ENCODE assay signal across 17 mouse cellular contexts in the genomic region with DNA sequence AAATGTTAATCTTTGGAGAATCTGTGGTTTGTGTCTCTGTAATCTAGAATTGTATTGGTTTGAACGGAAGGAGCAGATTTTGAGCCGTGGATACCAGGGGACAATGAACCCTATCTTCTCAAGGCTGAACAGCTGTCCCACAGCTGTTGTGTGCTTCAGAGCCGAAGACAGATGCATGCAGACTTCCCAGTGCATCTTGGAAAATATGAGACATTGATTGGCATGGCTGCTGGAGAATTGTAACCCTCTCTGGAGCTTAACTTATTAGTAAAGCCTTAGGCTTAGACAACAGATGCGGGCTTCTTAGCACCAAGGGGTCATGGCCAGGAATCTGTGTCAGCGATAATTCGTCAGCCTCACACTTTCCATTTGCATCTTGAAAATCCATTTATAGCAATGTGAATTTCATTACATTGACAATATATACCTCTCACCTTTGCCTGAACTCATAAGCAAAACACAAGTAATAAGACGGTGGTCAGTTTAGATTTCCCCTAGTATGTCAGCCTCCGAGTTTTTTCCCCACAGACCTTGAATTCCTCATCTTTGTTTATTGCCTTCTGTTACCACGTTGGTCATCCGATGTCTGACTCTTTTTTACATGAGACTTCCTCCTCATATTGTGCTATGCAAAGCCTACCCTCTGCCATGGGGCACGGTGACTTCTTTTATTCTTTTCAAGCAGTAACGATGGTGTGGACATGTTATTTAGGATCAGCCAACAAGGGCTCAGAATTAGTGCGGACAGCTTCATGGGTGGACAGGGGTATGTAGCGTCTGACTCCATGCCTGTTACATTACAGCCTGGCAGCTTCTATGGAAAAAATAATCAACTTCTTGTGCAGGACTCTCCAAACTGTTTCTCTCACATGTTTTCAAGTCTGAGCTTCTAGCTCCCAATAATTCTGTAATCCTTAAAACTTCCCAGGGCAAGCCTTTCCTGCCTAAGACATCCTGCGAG. TPM values are rescaled to one million over a fixed set of nuclear protein-coding genes. Genes with fewer than 3 reads are reported as not detected.
DNase-seq lines count a peak whose midpoint lies in the region; ATAC-seq lines count a peak whose summit lies in the region.
"Had no signal": no experiment of that assay in that cellular context is flagged by ENCODE, and none has a peak within 500 bp of the region (broad histone marks: within the 10 kb centered on the region; RNA-seq: fewer than 3 reads in every experiment).

No protein-coding gene starts in this region.

- H3K4me2 ChIP-seq in embryonic facial prominence, embryonic 14.5 days (ENCODE audit: low read depth, low read length), result no peak overlapping the region
- no peak overlapping the region for H3K4me2 ChIP-seq in neural tube, embryonic 15.5 days
- H3K4me2 ChIP-seq: liver, embryonic 15.5 days had no signal

- H3K27ac ChIP-seq in embryonic facial prominence, embryonic 14.5 days (replicated peaks; ENCODE audit: low read depth, low read length), result peak overlapping the region; percentile 61
- no peak overlapping the region for H3K27ac ChIP-seq in embryonic facial prominence, embryonic 10.5 days (replicated peaks)
- no peak overlapping the region for H3K27ac ChIP-seq in neural tube, embryonic 15.5 days (replicated peaks)
- H3K27ac ChIP-seq: forebrain, embryonic 10.5 days; hindbrain, embryonic 10.5 days; liver, embryonic 15.5 days; midbrain, embryonic 10.5 days had no signal

- peaks cover 15% of the 10 kb centered on the region for H3K4me1 ChIP-seq in embryonic facial prominence, embryonic 14.5 days (ENCODE audit: control insufficient read depth, insufficient read depth, low read length)
- H3K4me1 ChIP-seq in embryonic facial prominence, embryonic 10.5 days, result no peaks in the 10 kb centered on the region
- no peaks in the 10 kb centered on the region for H3K4me1 ChIP-seq in neural tube, embryonic 15.5 days
- H3K4me1 ChIP-seq: forebrain, embryonic 10.5 days; hindbrain, embryonic 10.5 days; liver, embryonic 15.5 days; midbrain, embryonic 10.5 days had no signal

- no peaks in the 10 kb centered on the region for H3K27me3 ChIP-seq in embryonic facial prominence, embryonic 14.5 days (replicated peaks; ENCODE audit: control insufficient read depth, insufficient read depth, low read length)
- H3K27me3 ChIP-seq in embryonic facial prominence, embryonic 10.5 days (replicated peaks; ENCODE audit: low read depth, poor library complexity, severe bottlenecking), result no peaks in the 10 kb centered on the region
- H3K27me3 ChIP-seq in neural tube, embryonic 15.5 days (replicated peaks), result no peaks in the 10 kb centered on the region
- H3K27me3 ChIP-seq: liver, embryonic 15.5 days had no signal

- 49% methylated on average over 15 of the region's 15 CpGs for WGBS in embryonic facial prominence, embryonic 14.5 days
- 80% methylated on average over 15 of the region's 15 CpGs for WGBS in embryonic facial prominence, embryonic 10.5 days
- 87% methylated on average over 15 of the region's 15 CpGs for WGBS in neural tube, embryonic 15.5 days

- peak; percentile 91 for DNase-seq in embryonic facial prominence, embryonic 14.5 days (ENCODE audit: low spot score)
- DNase-seq in embryonic facial prominence, embryonic 10.5 days (ENCODE audit: low spot score), result no peak
- DNase-seq in neural tube, embryonic 10.5 days (ENCODE audit: extremely low spot score, low spot score), result peak; percentile 14
- peak; percentile 28 for DNase-seq in lung, postnatal 14 days
- DNase-seq in left cerebral cortex, postnatal 36 days (ENCODE audit: low spot score in 2 of 2), result no peak
- no peak for DNase-seq in testis, postnatal 10 days (ENCODE audit: low spot score)
- no peak for DNase-seq in cerebellum, adult 9-11 months
- DNase-seq: cerebellum, adult 11 months; spleen, adult 18-20 months; thymus, adult 18-20 months had no signal

- H3K9me3 ChIP-seq in embryonic facial prominence, embryonic 14.5 days (ENCODE audit: control insufficient read depth, low read length), result peaks cover 4% of the 10 kb centered on the region; the same call in 1 of the 2 replicates
- no peaks in the 10 kb centered on the region for H3K9me3 ChIP-seq in embryonic facial prominence, embryonic 10.5 days
- no peaks in the 10 kb centered on the region for H3K9me3 ChIP-seq in neural tube, embryonic 15.5 days (replicated peaks)
- H3K9me3 ChIP-seq: forebrain, embryonic 10.5 days; G1E; hindbrain, embryonic 10.5 days; liver, embryonic 15.5 days; midbrain, embryonic 10.5 days had no signal

- no peak overlapping the region for H3K9ac ChIP-seq in embryonic facial prominence, embryonic 14.5 days (ENCODE audit: low read depth, low read length)
- no peak overlapping the region for H3K9ac ChIP-seq in neural tube, embryonic 15.5 days (replicated peaks)
- H3K9ac ChIP-seq: liver, embryonic 15.5 days had no signal

- H3K36me3 ChIP-seq in embryonic facial prominence, embryonic 14.5 days (ENCODE audit: control insufficient read depth, insufficient read depth, low read length), result no peaks in the 10 kb centered on the region
- no peaks in the 10 kb centered on the region for H3K36me3 ChIP-seq in embryonic facial prominence, embryonic 10.5 days (replicated peaks)
- no peaks in the 10 kb centered on the region for H3K36me3 ChIP-seq in neural tube, embryonic 15.5 days
- H3K36me3 ChIP-seq: forebrain, embryonic 10.5 days; G1E; hindbrain, embryonic 10.5 days; liver, embryonic 15.5 days; midbrain, embryonic 10.5 days had no signal

- intact Hi-C loops in left cerebral cortex, postnatal 36 days (cut with DNase I), result no loop called here

- ATAC-seq in embryonic facial prominence, embryonic 14.5 days (ENCODE audit: low read depth), result peak; percentile 91
- ATAC-seq in neural tube, embryonic 15.5 days (ENCODE audit: low FRiP score), result no peak
- ATAC-seq: intestine, embryonic 16.5 days had no signal

- H3K4me3 ChIP-seq in embryonic facial prominence, embryonic 14.5 days (ENCODE audit: low read depth, low read length), result no peak overlapping the region
- H3K4me3 ChIP-seq in embryonic facial prominence, embryonic 10.5 days, result no peak overlapping the region
- no peak overlapping the region for H3K4me3 ChIP-seq in neural tube, embryonic 15.5 days (replicated peaks)
- H3K4me3 ChIP-seq: forebrain, embryonic 10.5 days; hindbrain, embryonic 10.5 days; liver, embryonic 15.5 days; midbrain, embryonic 10.5 days had no signal

RNA-seq across cellular contexts. Expression of gene C1qtnf3, which starts 11.7 kb away (rescaled TPM):
- 115 and 159 TPM in 2 replicates for polyA plus RNA-seq in embryonic facial prominence, embryonic 14.5 days (2014; fragmentation: Nextera tagmentation; extraction: Ambion mirVana)
- 0.26 and 0.27 TPM in 2 replicates for polyA plus RNA-seq in embryonic facial prominence, embryonic 10.5 days (2016; fragmentation: Nextera tagmentation; extraction: Ambion mirVana)
- polyA plus RNA-seq in neural tube, embryonic 15.5 days (2015; fragmentation: Nextera tagmentation; extraction: Ambion mirVana), result 21.2 and 23.1 TPM in 2 replicates
- not detected for total RNA-seq in left cerebral cortex, postnatal 36 days (2021)
- total RNA-seq: G1E had no signal
- polyA plus RNA-seq: forebrain, embryonic 10.5 days; G1E had no signal

RNA-seq across cellular contexts. Expression of gene Amacr, which starts 41.1 kb away (rescaled TPM):
- 27.9 and 28.6 TPM in 2 replicates for polyA plus RNA-seq in embryonic facial prominence, embryonic 14.5 days (2014; fragmentation: Nextera tagmentation; extraction: Ambion mirVana)
- polyA plus RNA-seq in embryonic facial prominence, embryonic 10.5 days (2016; fragmentation: Nextera tagmentation; extraction: Ambion mirVana), result 14.3 and 14.7 TPM in 2 replicates
- 12.4 and 13.9 TPM in 2 replicates for polyA plus RNA-seq in neural tube, embryonic 15.5 days (2015; fragmentation: Nextera tagmentation; extraction: Ambion mirVana)
- 1 to 10 TPM; 9.5 to 10.0 TPM for total RNA-seq in left cerebral cortex, postnatal 36 days (2021)

Comparison
In these comparisons a context has a peak if more than half of its experiments do, and no peak if none do; other contexts are left out.
1. DNase-seq: peak in embryonic facial prominence, embryonic 14.5 days (single experiment), neural tube, embryonic 10.5 days (single experiment) and lung, postnatal 14 days (single experiment); none in embryonic facial prominence, embryonic 10.5 days (single experiment), left cerebral cortex, postnatal 36 days (0 of 2), testis, postnatal 10 days (single experiment) and cerebellum, adult 9-11 months (single experiment).
2. RNA of gene C1qtnf3, which starts 11.7 kb away (polyA plus RNA-seq): 115 to 159 TPM in embryonic facial prominence, embryonic 14.5 days and 21.2 to 23.1 TPM in neural tube, embryonic 15.5 days; 0.26 to 0.27 TPM in embryonic facial prominence, embryonic 10.5 days; every median in the first group is over 10 times any median in the second.